Mouse (Mus musculus) intestine, embryonic 16.5 days (tissue): Measurements from ENCODE around the gene Tlr12. TPM values are rescaled to one million over a fixed set of nuclear protein-coding genes. Genes with fewer than 3 reads are reported as not detected.
"Not testable (repeated sequence)": the region's sequence is repeated elsewhere in the genome, so short reads cannot be mapped to it uniquely, and the experiment has no call there.

Experiments used
- ATAC-seq: fragments of 200-750 bp; cut with Nextera tagmentation; 2 replicates; pipeline ENCODE4 v1.8.0; 2017; ENCODE audit warnings: moderate TSS enrichment, moderate library complexity
- H3K27ac ChIP-seq: fragments of 300-500 bp; sonication (generic); 2 replicates; pipeline ENCODE4 v1.5.1; 2014; ENCODE audit warnings: mild to moderate bottlenecking, low read length
- H3K27me3 ChIP-seq: fragments of 300-500 bp; sonication (generic); replicated peaks from 2 replicates; pipeline ENCODE4 v1.6.1; 2014; ENCODE audit warnings: low read length, control low read depth, mixed read lengths; ENCODE audit not compliant: control insufficient read depth, insufficient read depth
- H3K36me3 ChIP-seq: fragments of 300-500 bp; sonication (generic); 2 replicates; pipeline ENCODE4 v1.6.1; 2014; ENCODE audit warnings: low read length, control low read depth; ENCODE audit not compliant: control insufficient read depth, insufficient read depth
- H3K4me1 ChIP-seq: fragments of 300-500 bp; sonication (generic); 2 replicates; pipeline ENCODE4 v1.6.1; 2014; ENCODE audit warnings: low read length, control low read depth, mixed read lengths; ENCODE audit not compliant: control insufficient read depth, insufficient read depth
- H3K4me2 ChIP-seq: fragments of 300-500 bp; sonication (generic); 2 replicates; pipeline ENCODE4 v1.6.1; 2014; ENCODE audit warnings: low read depth, low read length, control low read depth
- H3K4me3 ChIP-seq: fragments of 300-500 bp; sonication (generic); 2 replicates; pipeline ENCODE4 v1.5.1; 2014; ENCODE audit warnings: mild to moderate bottlenecking, low read length
- H3K9ac ChIP-seq: fragments of 300-500 bp; sonication (generic); 2 replicates; pipeline ENCODE4 v1.6.1; 2014; ENCODE audit warnings: low read depth, low read length
- H3K9me3 ChIP-seq: fragments of 300-500 bp; sonication (generic); 2 replicates; pipeline ENCODE4 v1.6.1; 2016; ENCODE audit warnings: low read length, control low read depth; ENCODE audit not compliant: control insufficient read depth
- WGBS: fragments of 180-500 bp; shearing (Covaris S2); extraction: QIAGEN DNeasy Blood & Tissue Kit; methylation state at CpG from one replicate; pipeline ENCODE4 v1.1.7; 2014; 5-methylcytosine and 5-hydroxymethylcytosine counted together
- polyA plus RNA-seq: library from polyadenylated mRNA; unstranded; fragments of >200 nt; fragmentation: Nextera tagmentation; extraction: Ambion mirVana; gene quantifications from 2 replicates; pipeline ENCODE4 v1.2.1, GENCODE M21; 2015

Tlr12 gene
- polyA plus RNA-seq, 1 experiment from 2014 or later: 2.2 TPM

DNA sequence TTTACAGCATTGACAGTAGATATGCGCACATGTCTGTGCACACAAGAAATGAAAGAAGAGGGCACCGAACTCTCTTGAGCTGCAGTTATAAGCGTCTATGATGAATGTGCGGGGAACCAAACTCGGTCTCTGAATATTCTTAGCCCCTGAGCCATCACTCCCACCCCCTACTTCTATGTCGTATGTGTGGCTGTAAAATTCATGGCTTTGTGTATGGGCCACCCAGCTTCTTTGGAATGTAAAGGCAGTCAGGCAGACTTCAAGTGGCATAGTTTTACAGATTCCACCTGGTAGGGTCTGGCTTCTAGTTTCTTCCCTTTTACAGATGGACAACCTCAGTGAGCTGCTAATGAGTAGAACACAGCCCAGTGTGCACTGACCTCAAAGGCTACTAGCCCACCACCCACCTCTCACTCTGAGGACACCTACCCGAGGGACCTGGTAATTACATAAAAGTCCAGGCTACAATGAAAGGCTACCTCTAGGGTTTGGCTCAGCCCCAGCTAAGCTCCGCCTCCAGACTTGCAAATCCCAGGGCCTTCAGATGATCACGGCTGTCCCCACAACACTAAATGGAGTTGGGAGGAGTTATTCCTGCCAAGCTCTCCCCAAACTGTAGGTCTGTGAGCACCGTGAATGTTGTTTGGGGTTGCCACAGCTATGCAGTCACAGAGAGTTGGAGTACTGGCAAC is 17.6 kb upstream of the Tlr12 start:
- 40% methylated on average over 10 of the region's 10 CpGs for WGBS
- no peaks in the 10 kb centered on the region for H3K36me3 ChIP-seq
- H3K27ac ChIP-seq: peak overlapping the region; percentile 79
- H3K9me3 ChIP-seq: no peaks in the 10 kb centered on the region
- no peak overlapping the region for H3K9ac ChIP-seq
- H3K4me1 ChIP-seq: peaks cover 16% of the 10 kb centered on the region
- H3K4me2 ChIP-seq: no peak overlapping the region
- H3K4me3 ChIP-seq: no peak overlapping the region
- ATAC-seq: peak; percentile 36
- no peaks in the 10 kb centered on the region for H3K27me3 ChIP-seq

DNA sequence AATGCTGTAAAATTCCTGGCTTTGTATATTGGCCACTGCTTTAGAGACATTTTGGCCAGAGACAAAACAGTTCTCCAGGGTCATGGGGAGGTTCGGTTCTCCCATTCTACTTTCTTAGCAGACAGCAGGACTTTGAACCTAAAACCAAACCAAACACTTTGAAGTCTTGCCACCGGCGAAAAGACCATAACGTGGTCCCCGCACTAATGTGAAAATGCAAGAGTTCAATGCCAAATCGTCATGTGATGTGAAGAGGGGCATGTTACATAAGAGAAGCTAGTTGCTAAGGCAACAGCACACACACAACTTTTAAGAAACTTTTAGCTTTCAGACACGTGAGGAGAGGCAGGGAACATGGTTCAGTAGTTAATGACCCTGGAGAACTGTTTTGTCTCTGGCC is 17.0 kb upstream of the Tlr12 start:
- Histone ChIP-seq H3K4me1 (peaks cover 16% of the 10 kb centered on the region), H3K27ac (peak overlapping the region; percentile 79; the same call in 1 of the 2 replicates), H3K4me3 (no peak overlapping the region), H3K36me3 (no peaks in the 10 kb centered on the region), H3K27me3 (no peaks in the 10 kb centered on the region), H3K9ac (no peak overlapping the region), H3K4me2 (no peak overlapping the region), H3K9me3 (no peaks in the 10 kb centered on the region)
- ATAC-seq: no peak; the same call in 1 of the 2 replicates
- WGBS: 52% methylated on average over 7 of the region's 7 CpGs

DNA sequence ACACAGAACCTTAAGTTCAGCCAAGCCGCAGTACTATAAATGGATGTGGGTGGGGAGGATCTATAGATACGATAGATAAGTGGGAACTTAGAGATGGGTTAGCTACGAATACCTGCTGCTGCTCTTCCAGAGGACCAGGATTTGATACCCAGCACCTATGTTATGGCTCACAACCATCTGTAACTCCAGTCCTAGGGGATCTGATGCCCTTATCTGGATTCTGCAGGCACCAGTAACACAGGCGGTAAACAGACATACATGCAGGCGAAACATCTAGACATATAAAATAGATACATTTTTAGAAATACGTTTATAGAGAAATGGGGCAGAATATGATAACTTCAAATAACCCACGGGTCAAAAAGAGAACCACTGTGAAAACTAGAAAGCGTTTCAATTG is 2.7 kb upstream of the Tlr12 start:
- 82% methylated on average over 8 of the region's 8 CpGs for WGBS
- Histone ChIP-seq H3K4me2 (no peak overlapping the region), H3K4me1 (peaks cover 8% of the 10 kb centered on the region; the same call in 1 of the 2 replicates), H3K9me3 (no peaks in the 10 kb centered on the region), H3K27me3 (no peaks in the 10 kb centered on the region), H3K27ac (no peak overlapping the region), H3K9ac (no peak overlapping the region), H3K4me3 (no peak overlapping the region), H3K36me3 (no peaks in the 10 kb centered on the region)
- ATAC-seq: no peak

DNA sequence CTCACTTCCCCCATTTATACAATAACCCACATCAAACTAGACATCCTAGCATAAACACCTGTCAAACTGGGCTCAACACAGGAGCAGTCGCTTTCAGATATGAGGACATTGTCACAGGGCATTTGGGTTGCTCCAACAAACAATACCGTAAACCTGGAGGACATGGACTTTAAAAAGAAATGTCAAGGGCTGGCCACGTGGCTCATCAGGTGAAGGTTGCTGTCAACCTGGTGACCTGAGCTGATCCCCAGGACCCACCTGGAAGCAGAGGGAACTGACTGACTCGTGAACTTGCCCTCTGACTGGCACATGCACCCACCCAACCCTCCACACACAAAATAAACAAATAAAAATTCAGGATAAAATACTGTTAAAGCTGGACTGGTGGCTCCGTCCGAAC is 2.2 kb upstream of the Tlr12 start:
- Histone ChIP-seq H3K4me2 (no peak overlapping the region), H3K27me3 (no peaks in the 10 kb centered on the region), H3K36me3 (no peaks in the 10 kb centered on the region), H3K9me3 (no peaks in the 10 kb centered on the region), H3K9ac (no peak overlapping the region), H3K4me3 (no peak overlapping the region), H3K4me1 (peaks cover 8% of the 10 kb centered on the region; the same call in 1 of the 2 replicates), H3K27ac (no peak overlapping the region)
- WGBS: 72% methylated on average over 6 of the region's 6 CpGs
- ATAC-seq: no peak

DNA sequence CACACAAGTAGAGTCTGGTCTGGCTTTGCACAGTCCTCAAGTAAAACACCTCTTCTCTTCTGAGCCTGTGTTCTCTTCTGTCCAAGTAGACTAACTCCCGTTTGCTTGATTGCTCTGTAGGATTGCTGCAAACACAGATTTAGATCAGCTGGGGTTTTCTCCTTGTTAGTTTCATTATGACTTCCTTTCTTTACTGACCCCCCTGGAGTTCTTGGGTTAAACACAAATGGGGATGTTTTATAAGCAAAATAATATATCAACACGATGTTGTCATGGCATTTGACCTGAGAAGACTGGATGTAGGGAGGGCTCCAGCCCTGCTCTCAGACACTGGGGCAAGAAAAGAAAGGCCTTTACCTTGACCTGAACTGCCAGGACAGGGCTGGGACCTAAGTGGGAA is 544 bp upstream of the Tlr12 start:
- no peak overlapping the region for H3K9ac ChIP-seq
- no peak overlapping the region for H3K4me2 ChIP-seq
- no peaks in the 10 kb centered on the region for H3K36me3 ChIP-seq
- H3K9me3 ChIP-seq: no peaks in the 10 kb centered on the region
- no peak overlapping the region for H3K4me3 ChIP-seq
- ATAC-seq: peak; percentile 37; the same call in 1 of the 2 replicates
- peak overlapping the region; percentile 5; the same call in 1 of the 2 replicates for H3K27ac ChIP-seq
- H3K4me1 ChIP-seq: peaks cover 8% of the 10 kb centered on the region; the same call in 1 of the 2 replicates
- no peaks in the 10 kb centered on the region for H3K27me3 ChIP-seq
- 39% methylated on average over 2 of the region's 2 CpGs for WGBS

DNA sequence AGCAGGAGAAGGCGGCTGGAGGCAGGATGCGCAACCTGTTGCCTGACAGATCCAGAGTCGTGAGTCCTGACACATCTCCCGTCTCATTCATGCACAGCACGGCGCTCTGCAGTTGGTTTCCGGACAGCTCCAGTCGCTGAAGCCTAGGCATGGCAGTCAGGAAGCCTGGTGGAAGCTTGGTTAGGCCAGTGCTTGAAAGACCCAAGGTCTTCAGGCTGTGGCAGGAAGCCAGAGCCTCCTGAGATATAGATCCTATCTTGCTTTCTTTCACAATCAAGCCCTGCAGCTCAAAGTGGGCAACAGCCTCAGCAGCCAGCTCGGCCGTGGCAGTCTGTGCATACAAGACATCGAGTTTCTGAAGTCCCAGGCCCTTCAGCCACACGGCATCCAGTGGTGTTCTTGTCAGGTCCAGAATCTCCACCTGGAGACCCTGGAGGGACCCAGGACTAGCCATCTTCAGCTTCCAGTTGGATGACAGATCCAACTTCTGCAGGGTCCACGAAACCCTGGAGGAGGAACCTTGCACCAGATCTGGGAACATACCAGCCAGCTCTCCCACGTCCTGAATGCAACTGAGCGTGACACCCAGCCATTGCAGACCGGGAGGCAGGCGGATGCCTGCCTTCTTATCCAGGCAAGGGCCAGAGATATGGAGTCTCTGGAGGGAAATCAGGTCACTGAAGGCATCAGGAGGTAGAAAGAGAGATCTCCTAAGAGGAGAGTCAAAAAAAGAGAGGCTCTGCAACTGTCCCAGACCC is 877 bp downstream of the Tlr12 start:
- Histone ChIP-seq H3K36me3 (no peaks in the 10 kb centered on the region), H3K4me1 (peaks cover 8% of the 10 kb centered on the region; the same call in 1 of the 2 replicates), H3K9me3 (no peaks in the 10 kb centered on the region), H3K4me2 (no peak overlapping the region), H3K9ac (0 out of 2 replicates have a peak overlapping the region, but pooled peaks have one; percentile 1), H3K4me3 (0 out of 2 replicates have a peak overlapping the region, but pooled peaks have one; percentile 1), H3K27me3 (no peaks in the 10 kb centered on the region), H3K27ac (no peak overlapping the region)
- no peak for ATAC-seq
- 70% methylated on average over 17 of the region's 17 CpGs for WGBS

DNA sequence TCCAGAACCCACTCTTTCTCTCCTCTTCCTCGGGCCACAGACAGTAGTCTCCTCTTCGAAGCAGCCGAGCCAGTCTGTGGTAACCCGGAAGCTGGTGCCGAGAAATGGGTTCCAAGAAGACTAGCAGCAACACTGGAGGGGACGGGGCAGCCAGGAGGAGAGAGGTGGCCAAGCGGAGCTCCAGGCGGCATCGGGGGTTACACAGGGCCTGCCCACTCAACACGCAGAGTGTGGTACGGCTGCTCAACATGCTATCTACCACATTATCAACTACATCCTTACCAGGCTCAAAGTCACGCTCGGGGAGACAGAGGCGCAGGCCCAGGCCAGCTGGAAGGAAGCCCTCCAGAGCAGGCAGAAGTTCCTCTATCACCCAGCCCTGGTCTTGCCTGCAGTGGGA is 2.7 kb downstream of the Tlr12 start:
- no peak for ATAC-seq
- H3K9me3 ChIP-seq: no peaks in the 10 kb centered on the region
- no peak overlapping the region for H3K4me3 ChIP-seq
- no peak overlapping the region for H3K4me2 ChIP-seq
- WGBS: 91% methylated on average over 14 of the region's 14 CpGs
- no peaks in the 10 kb centered on the region for H3K36me3 ChIP-seq
- H3K9ac ChIP-seq: 0 out of 2 replicates have a peak overlapping the region, but pooled peaks have one; percentile 6
- no peaks in the 10 kb centered on the region for H3K27me3 ChIP-seq
- H3K27ac ChIP-seq: no peak overlapping the region
- peaks cover 10% of the 10 kb centered on the region; the same call in 1 of the 2 replicates for H3K4me1 ChIP-seq

DNA sequence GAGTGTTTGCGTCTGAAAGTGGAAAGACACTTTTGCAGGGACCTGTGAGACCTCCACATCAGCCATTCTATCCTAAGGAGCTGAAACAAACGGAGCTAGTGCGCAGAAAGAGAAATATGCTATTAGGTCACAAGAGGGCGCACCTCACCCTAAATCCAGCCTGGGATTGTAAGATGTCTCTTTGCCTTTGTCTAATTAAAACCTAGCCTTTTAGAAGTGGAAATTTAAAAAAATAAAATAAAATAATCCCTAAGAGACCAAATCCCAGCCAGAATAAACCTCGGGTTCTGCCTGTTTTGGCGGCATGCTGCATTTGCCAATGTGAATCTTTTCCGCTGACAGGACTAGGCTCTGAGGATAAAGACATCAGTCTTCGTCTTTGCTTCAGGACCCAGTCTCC is 5.1 kb downstream of the Tlr12 start:
- Histone ChIP-seq H3K4me2 (no peak overlapping the region), H3K4me3 (no peak overlapping the region), H3K36me3 (no peaks in the 10 kb centered on the region), H3K4me1 (peaks cover 20% of the 10 kb centered on the region), H3K27ac (no peak overlapping the region), H3K9ac (no peak overlapping the region), H3K27me3 (no peaks in the 10 kb centered on the region), H3K9me3 (no peaks in the 10 kb centered on the region)
- no peak for ATAC-seq
- WGBS: 20% methylated on average over 8 of the region's 8 CpGs

DNA sequence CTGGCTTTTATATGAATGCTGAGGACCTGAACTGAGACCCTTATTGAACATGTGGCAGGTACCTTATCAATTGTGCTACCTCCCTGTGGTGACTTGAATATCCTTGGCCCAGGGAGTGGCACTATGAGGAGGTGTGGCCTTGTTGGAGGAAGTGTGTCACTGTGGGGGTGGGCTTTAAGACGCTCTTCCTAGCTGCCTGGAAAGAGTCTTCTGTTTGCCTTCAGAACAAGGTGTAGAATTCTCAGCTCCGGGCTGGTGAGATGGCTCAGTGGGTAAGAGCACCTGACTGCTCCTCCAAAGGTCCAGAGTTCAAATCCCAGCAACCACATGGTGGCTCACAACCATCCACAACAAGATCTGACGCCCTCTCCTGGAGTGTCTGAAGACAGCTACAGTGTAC is 6.7 kb downstream of the Tlr12 start:
- not testable (repeated sequence) for ATAC-seq, H3K4me3 ChIP-seq, H3K9me3 ChIP-seq, H3K27me3 ChIP-seq, H3K4me2 ChIP-seq, H3K27ac ChIP-seq, H3K9ac ChIP-seq, H3K36me3 ChIP-seq
- 76% methylated on average over 3 of the region's 3 CpGs for WGBS
- peaks cover 14% of the 10 kb centered on the region for H3K4me1 ChIP-seq
